Mouse (Mus musculus): Measurements from ENCODE around the gene Commd1.

Gene Commd1

GRCm38 (mm10) chr11:22938983-22939382, 43.2 kb downstream of the Commd1 start:
- no peak for DNase-seq (ENCODE audit: low spot score)

- no peak for DNase-seq (ENCODE audit: low spot score)
These were observed 44.4 kb downstream of the Commd1 start for GRCm38 (mm10) chr11:22937716-22938316.

GRCm38 (mm10) chr11:22936446-22937125, 45.6 kb downstream of the Commd1 start:
- peak; percentile 29 for DNase-seq (ENCODE audit: low spot score)

GRCm38 (mm10) chr11:22932167-22932566, 50.0 kb downstream of the Commd1 start:
- DNase-seq (ENCODE audit: low spot score): no peak

- no peak for DNase-seq (ENCODE audit: low spot score)
These were observed 50.8 kb downstream of the Commd1 start for GRCm38 (mm10) chr11:22931320-22931905.

- no peak for DNase-seq (ENCODE audit: low spot score)
These were observed 52.1 kb downstream of the Commd1 start for GRCm38 (mm10) chr11:22930129-22930528.

GRCm38 (mm10) chr11:22928586-22929169, 53.5 kb downstream of the Commd1 start:
- peak; percentile 8 for DNase-seq (ENCODE audit: low spot score)

- DNase-seq (ENCODE audit: low spot score): no peak
These were observed 58.6 kb downstream of the Commd1 start for GRCm38 (mm10) chr11:22923606-22924005.

- DNase-seq (ENCODE audit: low spot score): no peak
These were observed 59.6 kb downstream of the Commd1 start for GRCm38 (mm10) chr11:22922546-22922945.

- no peak for DNase-seq (ENCODE audit: low spot score)
These were observed 62.8 kb downstream of the Commd1 start for GRCm38 (mm10) chr11:22919336-22919735.

GRCm38 (mm10) chr11:22917786-22918185, 64.4 kb downstream of the Commd1 start:
- DNase-seq (ENCODE audit: low spot score): no peak

GRCm38 (mm10) chr11:22913744-22914143, 68.4 kb downstream of the Commd1 start:
- DNase-seq (ENCODE audit: low spot score): no peak

- no peak for DNase-seq (ENCODE audit: low spot score)
These were observed 70.4 kb downstream of the Commd1 start for GRCm38 (mm10) chr11:22911831-22912230.

- DNase-seq (ENCODE audit: low spot score): no peak
These were observed 75.7 kb downstream of the Commd1 start for GRCm38 (mm10) chr11:22906453-22906865.

GRCm38 (mm10) chr11:22902923-22903322, 79.3 kb downstream of the Commd1 start:
- no peak for DNase-seq (ENCODE audit: low spot score)

- no peak for DNase-seq (ENCODE audit: low spot score)
These were observed 82.1 kb downstream of the Commd1 start for GRCm38 (mm10) chr11:22900041-22900440.

- DNase-seq (ENCODE audit: low spot score): no peak
These were observed 84.5 kb downstream of the Commd1 start for GRCm38 (mm10) chr11:22897642-22898041.

- DNase-seq (ENCODE audit: low spot score): no peak
These were observed 85.1 kb downstream of the Commd1 start for GRCm38 (mm10) chr11:22897127-22897526.

- DNase-seq (ENCODE audit: low spot score): no peak
These were observed 89.1 kb downstream of the Commd1 start for GRCm38 (mm10) chr11:22893075-22893474.

- no peak for DNase-seq (ENCODE audit: low spot score)
These were observed 89.7 kb downstream of the Commd1 start for GRCm38 (mm10) chr11:22892466-22892865.

- no peak for DNase-seq (ENCODE audit: low spot score)
These were observed 90.3 kb downstream of the Commd1 start for GRCm38 (mm10) chr11:22891876-22892275.

- no peak for DNase-seq (ENCODE audit: low spot score)
These were observed 90.9 kb downstream of the Commd1 start for GRCm38 (mm10) chr11:22891242-22891641.

GRCm38 (mm10) chr11:22889224-22889623, 93.0 kb downstream of the Commd1 start:
- DNase-seq (ENCODE audit: low spot score): no peak
